Mouse (Mus musculus): ENCODE results near the gene Prg3. TPM values are rescaled to one million over a fixed set of nuclear protein-coding genes. Genes with fewer than 3 reads are reported as not detected.
A peak's percentile ranks its signal among the peaks of the same experiment; 100 is the strongest.

Gene Prg3
- total and polyA plus RNA-seq, 3 experiments: not detected

GRCm38 (mm10) chr2:85006600-85006999, 18.6 kb downstream of the Prg3 start:
- Histone ChIP-seq H3K27me3 (replicated peaks) (no peaks in the 10 kb centered on the region), H3K36me3 (replicated peaks in 1 of 2; ENCODE audit: control insufficient read depth in 1 of 2, insufficient read depth in 1 of 2, low read length in 1 of 2) (peaks cover 0 to 5% of the 10 kb centered on the region in 2 experiments), H3K79me2 (replicated peaks; ENCODE audit: control insufficient read depth, extremely low read depth, insufficient read depth, poor library complexity, severe bottlenecking) (no peaks in the 10 kb centered on the region), H3K4me2 (ENCODE audit: insufficient read depth, low read depth, poor library complexity, severe bottlenecking) (no peak overlapping the region), H3K9ac (ENCODE audit: insufficient read depth, low read depth) (no peak overlapping the region), H3K4me1 (ENCODE audit: control insufficient read depth in 1 of 2, insufficient read depth in 2 of 2) (peaks cover 0 to 17% of the 10 kb centered on the region in 2 experiments; a peak in 2 of 4 replicates), H3K27ac (ENCODE audit: insufficient read depth, low read depth) (no peak overlapping the region), H3K9me3 (replicated peaks; ENCODE audit: low read length) (no peaks in the 10 kb centered on the region), H3K4me3 (replicated peaks in 1 of 3; ENCODE audit: low read depth in 2 of 3, low read length in 2 of 3, poor library complexity in 1 of 3) (no peak overlapping the region)
- in situ Hi-C loops (cut with MboI; ENCODE audit: low pct_ligation_motif_present, low pct_unique_long_range_greater_than_20kb, low sequenced_read_pairs): no loop called here
- no peak for TF ChIP-seq IRF4 (IDR thresholded peaks at IDR 0.05; ENCODE audit: low read depth, low read length)
- no peak for TF ChIP-seq ZKSCAN1 (IDR thresholded peaks at IDR 0.05; ENCODE audit: borderline replicate concordance, low read depth, low read length)
- TF ChIP-seq POLR2A (IDR thresholded peaks at IDR 0.05; ENCODE audit: low read depth, low read length): no peak
- DNase-seq (ENCODE audit: extremely low read depth): no peak
- dilution Hi-C loops (cut with MboI; ENCODE audit: extremely low pct_ligation_motif_present, extremely low pct_unique_long_range_greater_than_20kb, low sequenced_read_pairs): no loop called here

GRCm38 (mm10) chr2:85007729-85008128, 19.7 kb downstream of the Prg3 start:
- in situ Hi-C loops (cut with MboI; ENCODE audit: low pct_ligation_motif_present, low pct_unique_long_range_greater_than_20kb, low sequenced_read_pairs): no loop called here
- TF ChIP-seq MXI1 (IDR thresholded peaks at IDR 0.05; ENCODE audit: low read depth, low read length) (no peak), RAD21 (IDR thresholded peaks at IDR 0.05; ENCODE audit: low read depth, low read length) (peak; percentile 91), BHLHE40 (IDR thresholded peaks at IDR 0.05; ENCODE audit: low read depth, low read length) (no peak), ZNF384 (IDR thresholded peaks at IDR 0.05; ENCODE audit: low read depth, low read length) (no peak), E2F4 (IDR thresholded peaks at IDR 0.05; ENCODE audit: insufficient replicate concordance, low read depth, low read length) (0 out of 2 replicates have a peak, but pooled peaks have one; percentile 27), MYC (IDR thresholded peaks at IDR 0.05; ENCODE audit: low read depth, low read length) (no peak), SMC3 (IDR thresholded peaks at IDR 0.05; ENCODE audit: low read depth, low read length) (peak; percentile 98), ZC3H11A (IDR thresholded peaks at IDR 0.05; ENCODE audit: low read depth, low read length) (peak; percentile 86), IRF4 (IDR thresholded peaks at IDR 0.05; ENCODE audit: low read depth, low read length) (peak; percentile 60; the same call in 1 of the 2 replicates), HCFC1 (IDR thresholded peaks at IDR 0.05; ENCODE audit: low read depth, low read length) (no peak), ZMIZ1 (IDR thresholded peaks at IDR 0.05; ENCODE audit: low read depth, low read length) (no peak), USF1 (IDR thresholded peaks at IDR 0.05; ENCODE audit: low read depth, low read length) (no peak), MEF2A (IDR thresholded peaks at IDR 0.05; ENCODE audit: borderline replicate concordance, low read depth, low read length) (no peak), GABPA (IDR thresholded peaks at IDR 0.05; ENCODE audit: insufficient replicate concordance, low read depth, low read length) (no peak), USF2 (conservative IDR thresholded peaks at IDR 0.05; ENCODE audit: low read depth, low read length) (no peak), CTCF (conservative IDR thresholded peaks at IDR 0.05 in 1 of 2, IDR thresholded peaks at IDR 0.05 in 1 of 2; ENCODE audit: low read depth in 2 of 2, low read length in 2 of 2) (peak; percentile 72 to 93), JUN (IDR thresholded peaks at IDR 0.05; ENCODE audit: insufficient read depth, low read depth, low read length) (no peak), ELF1 (IDR thresholded peaks at IDR 0.05; ENCODE audit: low read depth, low read length) (no peak), NELFE (IDR thresholded peaks at IDR 0.05; ENCODE audit: low read depth, low read length) (no peak), MAX (IDR thresholded peaks at IDR 0.05; ENCODE audit: low read length) (no peak), NRF1 (IDR thresholded peaks at IDR 0.05; ENCODE audit: low read depth, low read length) (no peak), CHD1 (IDR thresholded peaks at IDR 0.05; ENCODE audit: low read depth, low read length) (no peak), MAZ (IDR thresholded peaks at IDR 0.05; ENCODE audit: low read depth, low read length) (no peak)
- dilution Hi-C loops (cut with MboI; ENCODE audit: extremely low pct_ligation_motif_present, extremely low pct_unique_long_range_greater_than_20kb, low sequenced_read_pairs): no loop called here
- H3K9me3 ChIP-seq (replicated peaks; ENCODE audit: low read length): no peaks in the 10 kb centered on the region
- DNase-seq (ENCODE audit: extremely low read depth): peak; percentile 72
- no peak overlapping the region for H3K27ac ChIP-seq (ENCODE audit: insufficient read depth, low read depth)
- H3K36me3 ChIP-seq (replicated peaks in 1 of 2; ENCODE audit: control insufficient read depth in 1 of 2, insufficient read depth in 1 of 2, low read length in 1 of 2): peaks cover 0 to 3% of the 10 kb centered on the region in 2 experiments
- no peaks in the 10 kb centered on the region for H3K27me3 ChIP-seq (replicated peaks)
- no peak overlapping the region for H3K4me3 ChIP-seq (replicated peaks in 1 of 3; ENCODE audit: low read depth in 2 of 3, low read length in 2 of 3, poor library complexity in 1 of 3)
- no peak overlapping the region for H3K9ac ChIP-seq (ENCODE audit: insufficient read depth, low read depth)
- H3K4me1 ChIP-seq (ENCODE audit: control insufficient read depth in 1 of 2, insufficient read depth in 2 of 2): peaks cover 0 to 28% of the 10 kb centered on the region in 2 experiments; a peak in 2 of 4 replicates
- H3K4me2 ChIP-seq (ENCODE audit: insufficient read depth, low read depth, poor library complexity, severe bottlenecking): no peak overlapping the region
- H3K79me2 ChIP-seq (replicated peaks; ENCODE audit: control insufficient read depth, extremely low read depth, insufficient read depth, poor library complexity, severe bottlenecking): no peaks in the 10 kb centered on the region

Data from CH12.LX (cell line).